Mouse (Mus musculus) embryonic facial prominence, embryonic 13.5 days (tissue): ENCODE results near the gene Ccdc181. TPM values are rescaled to one million over a fixed set of nuclear protein-coding genes. Genes with fewer than 3 reads are reported as not detected.

Source experiments
- polyA plus RNA-seq: library from polyadenylated mRNA; unstranded; fragments of >200 nt; fragmentation: Nextera tagmentation; extraction: Ambion mirVana; gene quantifications from 2 replicates; pipeline ENCODE4 v1.2.1, GENCODE M21; 2015

The Ccdc181 gene
- polyA plus RNA-seq, 1 experiment from 2014 or later, result 6.8 TPM

Other genes with a start within 250 kb of the Ccdc181 start
- gene Sele, start 227.4 kb upstream of the Ccdc181 start, polyA plus RNA-seq, result not detected in 2 replicates
- gene Sell, start 213.6 kb upstream of the Ccdc181 start, polyA plus RNA-seq, result 0.30 and 0.43 TPM in 2 replicates
- not detected in 2 replicates for gene Selp, start 160.3 kb upstream of the Ccdc181 start, polyA plus RNA-seq
- 0.14 and 0.30 TPM in 2 replicates for gene F5, start 123.7 kb upstream of the Ccdc181 start, polyA plus RNA-seq
- gene Slc19a2, start 26.5 kb upstream of the Ccdc181 start, polyA plus RNA-seq, result 6.7 and 6.8 TPM in 2 replicates
- 45.4 and 48.3 TPM in 2 replicates for gene Nme7, start 28.5 kb downstream of the Ccdc181 start, polyA plus RNA-seq
- gene Blzf1, start 31.9 kb downstream of the Ccdc181 start, polyA plus RNA-seq, result 35.0 and 35.3 TPM in 2 replicates
- gene Atp1b1, start 182.8 kb downstream of the Ccdc181 start, polyA plus RNA-seq, result 12.5 and 20.0 TPM in 2 replicates